Mouse (Mus musculus) brain, embryonic 14.5 days (tissue): ENCODE measurements at regions not wholly inside any gene's neighbourhood (a gene's known extent, or its start where the extent isn't known, plus 50 kb on each side); places are given as distances from the start of the nearest gene placed in this dataset.

ENCODE experiments used
- CTCF ChIP-seq: fragments of 200-500 bp; IDR thresholded peaks from 2 replicates; pipeline ENCODE4 v1.5.1; 2012; ENCODE audit warnings: inconsistent platforms, mild to moderate bottlenecking, moderate library complexity, borderline replicate concordance; ENCODE audit not compliant: insufficient read depth, insufficient read length; ENCODE audit errors: extremely low read depth
- POLR2A ChIP-seq: fragments of 200-500 bp; IDR thresholded peaks from 2 replicates; pipeline ENCODE4 v1.6.1; 2012; ENCODE audit warnings: mild to moderate bottlenecking, inconsistent platforms, borderline replicate concordance; ENCODE audit not compliant: poor library complexity, insufficient read depth, insufficient read length, severe bottlenecking; ENCODE audit errors: extremely low read depth

DNA sequence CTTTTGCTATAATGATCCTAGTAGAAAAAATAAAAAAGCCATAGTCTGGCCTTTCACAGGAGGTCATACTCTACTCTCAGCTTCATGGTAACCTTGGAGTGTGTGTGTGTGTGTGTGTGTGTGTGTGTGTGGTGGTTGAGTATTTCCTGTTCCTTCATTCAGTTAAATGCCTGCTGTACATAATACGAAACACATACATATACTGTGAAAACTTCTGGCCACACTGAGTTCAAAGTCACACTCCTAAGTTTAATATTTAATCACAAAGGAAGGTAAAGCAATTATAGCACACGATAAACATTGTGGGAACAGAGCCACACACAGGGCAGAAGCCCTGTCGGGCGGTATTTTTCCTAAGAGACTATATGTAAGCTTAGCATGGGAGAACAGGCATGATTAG, 78.6 kb upstream of the Maf start:
- TF ChIP-seq POLR2A, result no peak
- no peak for TF ChIP-seq CTCF
